In the genomic region with DNA sequence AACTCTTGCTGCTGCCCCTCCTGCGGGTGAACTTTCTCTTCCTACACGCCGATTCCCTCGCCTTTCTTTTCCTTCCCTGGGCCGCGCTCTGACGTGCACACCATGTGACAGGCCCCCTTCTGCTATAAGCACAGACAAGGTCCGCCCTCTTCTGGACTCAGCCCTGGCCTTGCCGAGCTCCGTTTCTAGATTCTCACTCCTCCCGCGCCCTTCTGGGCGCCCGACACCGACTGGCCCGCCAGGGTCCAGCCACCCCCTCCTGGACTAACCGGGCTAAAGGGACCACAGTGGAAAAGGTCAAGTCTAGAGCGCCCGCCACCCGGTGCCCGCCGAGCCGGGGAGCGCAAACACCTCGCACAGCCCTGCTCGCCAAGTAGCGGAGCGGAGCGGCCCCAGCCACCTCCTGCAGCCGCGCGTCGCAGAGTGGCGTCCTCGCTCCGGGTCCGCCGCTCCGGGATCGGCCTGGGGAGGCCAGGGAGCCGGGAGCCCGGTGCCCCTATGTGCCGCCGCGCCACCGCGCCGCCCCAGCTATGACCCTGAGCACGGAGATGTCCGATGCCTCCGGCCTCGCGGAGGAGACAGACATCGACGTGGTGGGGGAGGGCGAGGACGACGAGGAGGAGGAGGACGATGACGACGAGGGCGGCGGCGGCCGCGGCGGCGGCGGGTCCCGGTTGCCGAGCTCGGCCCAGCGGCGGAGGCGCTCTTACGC, we compare ENCODE assay signal across 9 mouse cellular contexts. TPM values are rescaled to one million over a fixed set of nuclear protein-coding genes. Genes with fewer than 3 reads are reported as not detected.
DNase-seq lines count a peak whose midpoint lies in the region; ATAC-seq lines count a peak whose summit lies in the region.
"Had no signal": no experiment of that assay in that cellular context is flagged by ENCODE, and none has a peak within 500 bp of the region (broad histone marks: within the 10 kb centered on the region; RNA-seq: fewer than 3 reads in every experiment).

TSS of gene Foxd1 (plus strand) at position 153 of the 712 bp plus-strand sequence.

- no peak within 1 kb of the TSS for H3K27ac ChIP-seq in heart, embryonic 12.5 days (ENCODE audit: poor library complexity, severe bottlenecking)
- peak within 1 kb of the TSS; percentile 91 for H3K27ac ChIP-seq in kidney, embryonic 15.5 days
- H3K27ac ChIP-seq: macrophage had no signal

- no peaks in the 10 kb centered on the region for H3K36me3 ChIP-seq in heart, embryonic 12.5 days
- no peaks in the 10 kb centered on the region for H3K36me3 ChIP-seq in kidney, embryonic 15.5 days

- peak; percentile 86 for ATAC-seq in heart, embryonic 12.5 days (ENCODE audit: insufficient number of reproducible peaks, low FRiP score)
- ATAC-seq in kidney, embryonic 15.5 days (replicated peaks; ENCODE audit: low FRiP score) = peak; percentile 86

- intact Hi-C loops in left cerebral cortex, postnatal 4 days (cut with DNase I) = loop anchor here (5.0 kb wide), 1 partner anchor 233 kb away; no protein-coding TSS in a partner anchor

- peak within 1 kb of the TSS; percentile 55; the same call in 1 of the 2 replicates for H3K9ac ChIP-seq in heart, embryonic 12.5 days
- H3K9ac ChIP-seq in kidney, embryonic 15.5 days = peak within 1 kb of the TSS; percentile 67

- peaks cover 86% of the 10 kb centered on the region for H3K27me3 ChIP-seq in heart, embryonic 12.5 days (replicated peaks)
- H3K27me3 ChIP-seq in kidney, embryonic 15.5 days = peaks cover 92% of the 10 kb centered on the region

- DNase-seq in left cerebral cortex, postnatal 4 days = peak; percentile 42
- no peak for DNase-seq in left cerebral cortex, adult 18-20 months (ENCODE audit: low spot score in 2 of 2)
- DNase-seq in embryo, embryonic 10 days (ENCODE audit: low spot score) = peak; percentile 92
- DNase-seq in lung, postnatal 10 days = peak; percentile 38
- DNase-seq in retina, embryonic 14.5 days (ENCODE audit: low spot score) = peak; percentile 83
- DNase-seq in left cerebral cortex, adult 11 months (ENCODE audit: low spot score) = no peak

- peaks cover 24% of the 10 kb centered on the region for H3K4me1 ChIP-seq in heart, embryonic 12.5 days (replicated peaks)
- peaks cover 42% of the 10 kb centered on the region for H3K4me1 ChIP-seq in kidney, embryonic 15.5 days

- under 1% methylated on average over 72 of the region's 76 CpGs for WGBS in heart, embryonic 12.5 days
- WGBS in kidney, embryonic 15.5 days = under 1% methylated on average over 56 of the region's 76 CpGs

- peak within 1 kb of the TSS; percentile 76 for H3K4me2 ChIP-seq in heart, embryonic 12.5 days
- H3K4me2 ChIP-seq in kidney, embryonic 15.5 days = peak within 1 kb of the TSS; percentile 87

- peak within 1 kb of the TSS; percentile 58 for H3K4me3 ChIP-seq in heart, embryonic 12.5 days
- peak within 1 kb of the TSS; percentile 62 for H3K4me3 ChIP-seq in kidney, embryonic 15.5 days (replicated peaks)

- no peaks in the 10 kb centered on the region for H3K9me3 ChIP-seq in heart, embryonic 12.5 days (replicated peaks)
- no peaks in the 10 kb centered on the region for H3K9me3 ChIP-seq in kidney, embryonic 15.5 days (replicated peaks)

RNA-seq across cellular contexts. Expression of gene Foxd1, which starts in this region (rescaled TPM):
- 1 to 10 TPM; 2.2 to 2.3 TPM for total RNA-seq in left cerebral cortex, postnatal 4 days (2021)
- total RNA-seq in left cerebral cortex, adult 18-20 months (2021) = 1 to 10 TPM; 1.6 to 2.0 TPM
- polyA plus RNA-seq in heart, embryonic 12.5 days (2016; fragmentation: Nextera tagmentation; extraction: Ambion mirVana) = 0.03 and 0.06 TPM in 2 replicates
- 4.7 and 5.0 TPM in 2 replicates for polyA plus RNA-seq in kidney, embryonic 15.5 days (2015; fragmentation: Nextera tagmentation; extraction: Ambion mirVana)
- polyA plus RNA-seq: macrophage had no signal

Comparison
In these comparisons a context has a peak if more than half of its experiments do, and no peak if none do; other contexts are left out.
1. DNase-seq: peak in left cerebral cortex, postnatal 4 days (single experiment), embryo, embryonic 10 days (single experiment), lung, postnatal 10 days (single experiment) and retina, embryonic 14.5 days (single experiment); none in left cerebral cortex, adult 18-20 months (0 of 2) and left cerebral cortex, adult 11 months (single experiment).
2. Peak in ATAC-seq, H3K4me3 ChIP-seq, H3K9ac ChIP-seq and H3K4me2 ChIP-seq in heart, embryonic 12.5 days; RNA of the gene not detected or under 1 TPM.